Mouse (Mus musculus) 3134 (cell line): Measurements from ENCODE around the gene Galnt7.
"Not testable (repeated sequence)": the region's sequence is repeated elsewhere in the genome, so short reads cannot be mapped to it uniquely, and the experiment has no call there.

Source experiments
- DNase-seq: peaks from one replicate; pipeline ENCODE4 v3.0.0-alpha.2; 2011; ENCODE audit warnings: low spot score; ENCODE audit not compliant: insufficient read length; ENCODE audit errors: extremely low read depth

Gene Galnt7

GRCm38 (mm10) chr8:57541405-57541804, 111.4 kb downstream of the Galnt7 start:
- no peak for DNase-seq

DNA sequence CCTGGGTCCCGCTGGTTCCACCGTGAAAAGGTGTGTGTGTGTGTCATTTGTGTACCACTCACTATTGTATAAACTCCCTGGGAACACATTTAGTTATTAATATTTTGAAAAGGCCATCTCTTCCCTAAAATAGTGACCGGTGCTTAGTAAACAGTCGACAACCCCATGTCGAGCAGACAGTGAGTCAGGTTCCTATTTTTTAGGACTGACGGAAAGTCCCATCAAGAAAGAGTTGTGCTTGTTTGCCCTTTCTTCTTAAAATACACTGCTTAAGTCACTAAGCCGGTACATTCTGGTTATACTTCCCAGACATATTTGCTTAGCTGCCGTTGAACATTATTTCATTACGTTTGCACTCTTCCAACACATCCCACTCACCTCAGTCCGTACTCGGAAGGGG, 111.9 kb downstream of the Galnt7 start:
- no peak for DNase-seq

DNA sequence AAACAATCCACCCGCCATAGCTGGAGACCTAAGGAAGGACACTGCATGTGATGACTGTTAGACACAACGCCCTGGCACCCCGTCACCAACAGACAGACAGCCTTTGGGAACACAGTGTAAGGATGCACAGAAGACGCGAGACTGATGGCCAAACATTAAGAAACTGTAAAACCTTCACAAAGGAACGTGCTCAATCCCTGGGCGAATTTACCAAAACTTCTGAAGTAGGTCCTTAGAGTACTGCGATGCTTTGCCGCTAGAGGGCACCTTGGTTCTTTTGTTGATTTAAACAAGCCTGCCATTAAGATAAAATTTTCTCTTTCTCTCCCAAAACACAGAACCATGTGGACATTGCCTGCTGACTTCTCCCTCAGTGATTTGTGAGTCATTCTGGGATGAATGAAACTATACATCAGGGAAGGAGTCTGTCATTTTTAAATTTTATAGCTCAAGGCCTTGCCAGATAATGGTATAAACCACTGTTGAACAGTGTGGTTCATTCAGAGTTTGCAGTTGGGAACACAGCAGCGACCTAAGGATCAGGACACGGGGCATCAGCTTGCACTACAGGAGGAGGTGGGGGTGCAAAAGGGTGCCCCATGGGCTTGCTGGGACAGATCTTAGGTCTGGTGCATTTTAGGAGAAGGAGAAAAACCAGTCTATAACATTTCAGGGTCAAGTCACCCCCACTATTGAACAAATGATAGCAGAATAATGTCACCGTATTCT, 112.6 kb downstream of the Galnt7 start:
- peak; percentile 16 for DNase-seq

DNA sequence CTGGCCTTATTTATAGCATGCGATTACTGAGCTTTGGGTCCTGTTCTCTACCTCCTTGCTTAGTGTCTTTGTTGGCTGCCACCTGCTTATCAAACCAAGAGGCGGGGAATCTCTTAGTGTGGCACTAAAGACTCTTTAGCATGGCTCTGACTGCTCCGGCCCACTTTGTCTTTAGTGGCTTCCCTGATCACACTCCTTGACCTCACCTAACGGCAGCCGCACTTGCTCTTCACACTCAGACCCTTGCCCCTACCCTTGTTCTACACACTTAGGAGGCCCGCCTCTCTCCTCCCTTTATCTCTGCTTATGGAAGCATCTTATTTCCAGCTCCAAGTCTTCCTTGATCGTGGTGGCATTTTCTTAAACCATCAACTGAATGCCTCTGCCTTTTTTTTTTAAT, 114.2 kb downstream of the Galnt7 start:
- DNase-seq: no peak

DNA sequence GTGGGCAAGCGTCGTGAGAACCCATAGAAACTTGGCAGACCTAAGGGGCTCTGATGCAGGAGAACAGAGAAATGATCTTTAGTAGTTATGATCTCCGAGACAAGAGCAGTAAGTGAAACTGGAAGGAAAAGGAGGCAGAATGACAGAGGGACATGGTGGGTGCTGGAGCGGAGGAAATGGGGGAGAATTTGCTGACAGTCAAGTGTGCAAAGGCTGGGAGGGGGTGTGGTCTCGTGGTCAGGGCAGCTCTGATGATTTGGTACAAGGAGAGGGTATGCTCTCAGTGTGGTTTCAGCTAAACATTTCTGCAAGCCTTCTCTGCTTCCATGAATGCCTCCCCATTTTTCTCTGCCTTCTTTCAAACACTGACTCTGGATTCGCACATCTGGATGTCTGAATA, 116.7 kb downstream of the Galnt7 start:
- DNase-seq: no peak

- no peak for DNase-seq
Measured at GRCm38 (mm10) chr8:57534495-57534894, 118.3 kb downstream of the Galnt7 start.

- DNase-seq: no peak
Measured at GRCm38 (mm10) chr8:57533106-57533505, 119.7 kb downstream of the Galnt7 start.

DNA sequence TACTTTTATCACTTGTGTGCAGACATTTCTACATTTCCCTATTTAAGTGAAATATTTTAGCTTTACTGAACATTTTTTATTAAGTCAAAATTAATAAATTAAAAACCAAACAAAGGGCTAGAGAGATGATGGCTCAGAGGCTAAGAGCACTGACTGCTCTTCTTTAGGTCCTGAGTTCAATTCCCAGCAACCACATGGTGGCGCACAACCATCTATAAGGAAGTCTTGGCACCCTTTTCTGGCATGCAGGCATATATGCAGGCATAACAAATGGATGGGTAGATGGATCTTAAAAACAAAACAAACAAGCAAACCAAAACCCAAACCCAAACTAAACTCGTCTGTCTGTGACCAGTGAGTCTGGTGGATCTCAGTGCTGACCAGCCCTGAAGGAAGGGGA, 120.6 kb downstream of the Galnt7 start:
- DNase-seq: no peak

DNA sequence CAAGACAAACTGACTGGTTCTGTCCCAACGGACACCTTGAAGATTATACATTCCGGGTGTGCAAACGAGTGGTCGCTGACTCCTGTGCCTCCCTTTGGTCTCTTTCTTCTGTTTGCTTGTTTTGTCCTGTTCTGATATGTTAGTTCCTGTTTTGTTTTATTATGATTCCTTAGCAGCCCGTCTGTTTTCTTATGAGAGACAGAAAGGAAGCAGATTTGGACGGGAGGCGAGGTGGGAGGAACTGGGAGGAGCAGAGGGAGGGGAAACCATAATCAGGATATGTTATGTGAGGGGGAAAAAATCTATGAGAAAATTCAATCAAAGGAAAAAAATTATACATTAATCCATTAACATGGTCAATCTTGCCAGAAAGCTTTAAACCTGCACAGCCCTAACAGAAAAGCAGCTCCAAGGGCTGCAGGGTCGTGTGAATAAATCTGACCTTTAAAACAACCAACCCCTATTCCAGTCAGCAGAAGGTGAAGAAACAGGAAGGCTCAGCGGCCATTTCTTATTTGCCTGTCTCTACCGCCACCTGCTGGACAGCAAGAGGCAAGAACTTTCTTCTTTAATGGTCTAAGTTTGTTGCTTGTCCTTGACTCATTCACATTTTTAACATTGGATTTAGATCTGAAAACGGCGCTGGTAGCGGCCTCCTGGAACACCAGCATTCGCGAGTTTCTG, 122.0 kb downstream of the Galnt7 start:
- DNase-seq: peak; percentile 24

- no peak for DNase-seq
Measured at GRCm38 (mm10) chr8:57530238-57530637, 122.6 kb downstream of the Galnt7 start.

- DNase-seq: no peak
Measured at GRCm38 (mm10) chr8:57528036-57528435, 124.8 kb downstream of the Galnt7 start.

DNA sequence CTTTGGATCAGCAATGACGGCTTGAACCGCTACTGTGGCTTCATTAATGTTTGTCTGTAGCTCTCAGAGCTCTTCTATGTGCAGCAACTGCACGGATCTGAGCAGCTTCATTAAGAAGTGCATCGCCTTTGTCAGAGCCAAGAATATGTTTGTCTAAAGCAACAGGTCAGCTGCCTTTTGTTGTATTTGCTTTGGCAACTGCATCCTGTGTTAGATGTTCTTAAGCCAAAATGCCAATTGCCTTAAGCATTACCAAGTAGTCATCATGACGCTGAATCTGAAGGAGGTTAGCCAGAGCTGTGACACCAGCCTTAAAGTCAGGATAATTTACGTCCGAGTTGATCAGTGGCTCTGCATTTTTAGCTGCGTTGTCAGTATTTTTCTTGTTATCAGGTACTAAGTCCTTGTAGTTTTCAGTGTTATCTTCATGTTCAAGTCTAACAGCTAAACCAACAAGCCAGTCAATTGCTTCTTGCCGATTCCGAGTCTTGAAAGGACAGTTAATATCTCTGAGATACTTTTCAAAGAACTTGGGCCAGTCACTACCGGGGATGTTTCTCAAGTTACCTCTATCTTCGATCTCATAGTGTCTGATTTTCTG, 132.5 kb downstream of the Galnt7 start:
- no peak for DNase-seq

- no peak for DNase-seq
Measured at GRCm38 (mm10) chr8:57517723-57518122, 135.1 kb downstream of the Galnt7 start.

DNA sequence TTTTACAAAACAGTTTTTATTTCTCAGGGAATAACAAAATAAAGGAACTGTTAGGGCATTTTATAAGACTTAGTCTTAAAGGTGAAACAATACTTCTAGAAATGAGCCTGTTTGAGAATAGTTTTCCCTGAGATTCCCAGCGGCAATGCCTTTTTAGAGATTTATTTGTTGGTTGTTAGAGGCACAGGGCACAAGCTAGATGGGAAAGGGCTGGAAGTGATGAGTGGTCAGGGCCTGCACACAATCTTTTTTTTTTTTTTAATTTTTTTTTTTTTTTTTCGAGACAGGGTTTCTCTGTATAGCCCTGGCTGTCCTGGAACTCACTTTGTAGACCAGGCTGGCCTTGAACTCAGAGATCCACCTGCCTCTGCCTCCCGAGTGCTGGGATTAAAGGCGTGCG, 136.1 kb downstream of the Galnt7 start:
- DNase-seq: not testable (repeated sequence)

- not testable (repeated sequence) for DNase-seq
Measured at GRCm38 (mm10) chr8:57513178-57513661, 139.6 kb downstream of the Galnt7 start.

DNA sequence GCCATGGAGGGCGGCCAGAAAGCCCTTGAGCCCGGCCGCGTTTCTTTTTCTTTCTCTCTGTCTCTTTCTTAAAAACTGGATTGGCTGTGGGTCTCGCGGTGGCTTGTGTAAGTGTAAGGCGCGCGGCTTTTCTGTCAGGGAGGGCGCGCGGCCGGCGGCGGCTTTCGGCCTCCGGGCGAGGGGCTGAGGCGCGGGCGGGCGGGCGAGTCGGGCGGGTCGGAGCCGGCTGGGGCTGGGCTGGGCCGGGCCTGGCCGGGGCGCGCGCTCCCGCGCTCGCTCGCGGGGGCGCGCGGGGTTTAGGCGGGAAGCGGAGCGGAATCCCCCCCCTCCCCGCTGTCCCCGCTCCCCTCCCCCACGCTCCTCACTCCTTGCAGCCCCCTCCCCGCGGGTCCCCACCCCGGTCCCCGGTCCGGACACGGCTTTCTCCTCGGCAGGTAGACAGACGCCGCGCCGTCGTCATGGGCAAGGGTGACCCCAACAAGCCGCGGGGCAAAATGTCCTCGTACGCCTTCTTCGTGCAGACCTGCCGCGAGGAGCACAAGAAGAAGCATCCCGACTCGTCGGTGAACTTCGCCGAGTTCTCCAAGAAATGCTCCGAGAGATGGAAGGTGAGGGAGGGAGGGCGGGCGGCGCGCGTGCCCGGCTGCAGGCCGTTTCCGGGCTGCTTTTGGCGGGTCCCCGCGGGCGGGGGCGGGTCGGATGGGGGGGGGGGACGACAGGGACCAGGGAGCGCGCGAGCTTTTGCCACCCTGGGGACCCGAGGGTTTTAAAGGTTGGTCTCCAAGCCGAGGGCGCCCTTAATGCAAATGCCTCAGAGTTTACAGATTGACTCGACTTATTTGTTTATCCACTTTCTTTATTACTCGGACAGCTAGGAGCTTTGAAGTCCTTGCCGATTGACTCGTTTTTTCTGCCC, 140.4 kb downstream of the Galnt7 start:
- DNase-seq: peak; percentile 57

DNA sequence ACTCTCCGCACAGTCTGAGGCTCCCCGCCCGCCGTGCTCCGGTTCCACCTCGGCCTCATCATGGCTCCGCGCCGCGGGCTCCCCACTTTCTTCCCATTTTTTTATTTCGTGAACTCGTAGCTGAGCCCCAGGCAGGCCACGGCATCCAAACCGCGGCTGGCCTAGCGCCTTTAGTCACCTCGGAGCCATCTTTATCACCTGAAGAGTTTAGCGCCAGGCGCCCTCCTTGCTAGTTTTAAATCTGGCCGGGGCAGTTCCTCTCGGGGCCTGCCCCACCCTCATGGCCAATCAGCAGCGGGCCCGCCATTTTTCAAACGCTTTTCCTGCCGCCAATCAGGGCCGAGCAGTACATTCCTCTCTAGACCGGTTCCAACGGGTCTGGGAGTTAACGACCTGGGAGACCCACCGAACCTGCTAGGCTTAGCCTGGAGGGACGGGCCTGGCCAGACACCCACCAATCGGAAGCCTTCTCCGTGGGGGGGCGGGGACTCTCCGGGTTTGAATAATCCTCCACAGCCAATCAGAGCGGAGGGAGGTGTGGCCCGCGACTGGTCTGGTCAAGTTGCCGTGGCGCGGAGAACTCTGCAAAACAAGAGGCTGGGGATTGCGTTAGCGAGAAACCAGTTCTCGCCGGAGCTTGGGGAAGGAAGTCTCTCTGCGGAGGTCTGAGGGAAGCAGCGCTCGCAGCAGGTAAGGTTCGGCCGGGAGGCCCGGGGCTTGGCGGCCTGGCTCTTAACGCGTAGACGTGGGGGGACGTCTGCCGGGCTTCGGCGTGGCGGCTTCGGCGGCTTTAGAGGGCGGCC, 141.3 kb downstream of the Galnt7 start, which contains the start of gene Hmgb2:
Hmgb2 (plus strand) TSS at position 592 of the 803 bp plus-strand sequence.
- peak; percentile 99 for DNase-seq

DNA sequence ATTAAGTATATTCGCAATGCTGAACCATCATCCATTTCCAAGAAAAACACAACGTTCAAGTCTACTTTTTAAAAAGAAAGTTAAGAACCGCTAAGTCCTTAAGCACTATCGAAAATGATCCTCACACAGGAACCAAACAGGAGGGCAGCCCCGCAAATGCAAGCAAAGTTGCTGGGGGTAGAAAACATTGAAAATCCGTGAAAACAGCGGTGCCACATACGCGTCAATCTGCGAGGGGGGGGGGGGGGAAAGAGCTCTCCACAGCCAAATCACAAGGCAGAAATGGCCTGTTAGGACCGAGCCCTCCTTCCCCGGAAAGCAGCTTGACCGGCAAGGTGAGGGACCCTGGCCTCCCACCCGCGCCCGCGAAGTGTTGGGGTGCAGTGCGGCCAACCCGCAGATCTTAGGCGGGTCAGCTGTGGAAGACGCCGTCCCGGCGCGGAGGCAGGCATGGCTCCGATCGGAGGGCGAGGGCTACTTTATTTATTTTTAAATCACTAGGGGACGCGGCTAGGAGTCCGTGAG, 142.0 kb downstream of the Galnt7 start:
- DNase-seq: no peak

GRCm38 (mm10) chr8:57508657-57509056, 144.2 kb downstream of the Galnt7 start:
- no peak for DNase-seq
